Mouse (Mus musculus) ES-Bruce4 (cell line): ENCODE data around the gene Abhd4.

ENCODE experiments used
- EP300 ChIP-seq: IDR thresholded peaks from 2 replicates; pipeline ENCODE4 v1.6.1; 2011; ENCODE audit warnings: low read depth, low read length; ENCODE audit not compliant: insufficient read depth
- POLR2A ChIP-seq: IDR thresholded peaks from one replicate; pipeline ENCODE4 v1.8.1; 2011; ENCODE audit warnings: low read length; ENCODE audit not compliant: insufficient read depth

DNA sequence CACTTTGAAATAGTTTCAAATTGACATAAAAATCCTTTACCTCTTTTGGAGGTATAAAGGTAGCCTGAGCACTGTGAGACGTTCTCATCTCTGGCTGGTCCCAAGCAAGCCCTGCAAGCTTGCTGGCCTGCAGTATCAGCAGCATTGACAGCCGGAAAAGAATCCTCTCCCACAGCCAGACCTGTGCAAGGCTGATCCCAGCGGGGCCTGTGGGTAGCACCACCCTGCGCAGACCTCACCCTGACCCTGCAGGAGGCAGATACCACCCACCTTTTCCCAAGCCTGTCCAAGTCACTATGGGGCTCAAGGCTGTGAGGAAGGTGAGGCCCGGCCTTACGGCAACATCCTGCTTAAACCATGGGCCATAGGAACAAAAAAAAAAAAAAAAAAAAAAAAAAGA, 12.0 kb downstream of the Abhd4 start:
- TF ChIP-seq EP300 = no peak
- no peak for TF ChIP-seq POLR2A
